Mouse (Mus musculus) ES-E14 (cell line): ENCODE measurements around the gene Gm35549. TPM values are rescaled to one million over a fixed set of nuclear protein-coding genes. Genes with fewer than 3 reads are reported as not detected.
"Not testable (repeated sequence)": the region's sequence is repeated elsewhere in the genome, so short reads cannot be mapped to it uniquely, and the experiment has no call there.

Experiments
- DNase-seq: peaks from one replicate; pipeline ENCODE4 v3.0.0-alpha.2; 2013; ENCODE audit warnings: low read depth, low spot score
- H3K27ac ChIP-seq: 2 replicates; pipeline ENCODE4 v1.5.1; 2012; ENCODE audit warnings: low read depth, mild to moderate bottlenecking, low read length, moderate library complexity, mixed read lengths; ENCODE audit not compliant: poor library complexity, insufficient read depth, severe bottlenecking
- H3K36me3 ChIP-seq: 2 replicates; pipeline ENCODE4 v1.6.1; 2012; ENCODE audit warnings: mild to moderate bottlenecking, low read length, moderate library complexity, mixed read lengths; ENCODE audit not compliant: control insufficient read depth, poor library complexity, insufficient read depth, severe bottlenecking
- H3K4me1 ChIP-seq, 2 experiments: fragments of 150-350 bp in 1 of 2; sonication (generic) in 1 of 2; 2 replicates each; pipeline ENCODE4 v1.6.1; 2012; ENCODE audit warnings: low read length in 2 of 2, mild to moderate bottlenecking in 1 of 2, mixed read lengths in 1 of 2; ENCODE audit not compliant: control insufficient read depth in 2 of 2, insufficient read depth in 2 of 2, poor library complexity in 1 of 2
- H3K4me3 ChIP-seq, 2 experiments: fragments of 150-350 bp in 1 of 2; sonication (generic) in 1 of 2; 2 replicates each; pipeline ENCODE4 v1.5.1; 2012; ENCODE audit warnings: low read length in 2 of 2, low read depth in 1 of 2, mild to moderate bottlenecking in 1 of 2, mixed read lengths in 1 of 2; ENCODE audit not compliant: insufficient read depth in 1 of 2, poor library complexity in 1 of 2, severe bottlenecking in 1 of 2
- H3K9ac ChIP-seq: 2 replicates; pipeline ENCODE4 v1.6.1; 2012; ENCODE audit warnings: low read depth, mild to moderate bottlenecking, low read length, mixed read lengths; ENCODE audit not compliant: poor library complexity, insufficient read depth, severe bottlenecking
- H3K9me3 ChIP-seq: fragments of 150-350 bp; sonication (generic); 2 replicates; pipeline ENCODE4 v1.6.1; 2012; ENCODE audit warnings: low read depth, mild to moderate bottlenecking, low read length; ENCODE audit not compliant: control insufficient read depth, insufficient read depth
- CHD2 ChIP-seq: IDR thresholded peaks from 2 replicates; pipeline ENCODE4 v1.6.1; 2014; ENCODE audit warnings: mild to moderate bottlenecking, low read depth, low read length, inconsistent platforms
- HCFC1 ChIP-seq: IDR thresholded peaks from 2 replicates; pipeline ENCODE4 v1.6.1; 2012; ENCODE audit warnings: low read length, inconsistent platforms, borderline replicate concordance; ENCODE audit not compliant: insufficient read depth
- MAFK ChIP-seq: IDR thresholded peaks from 2 replicates; pipeline ENCODE4 v1.6.1; 2014; ENCODE audit warnings: mild to moderate bottlenecking, low read depth, low read length, inconsistent platforms; ENCODE audit not compliant: insufficient read depth
- ZC3H11A ChIP-seq: IDR thresholded peaks from 2 replicates; pipeline ENCODE4 v1.6.1; 2012; ENCODE audit warnings: low read depth, mild to moderate bottlenecking, inconsistent platforms, low read length, borderline replicate concordance
- ZNF384 ChIP-seq: IDR thresholded peaks from 2 replicates; pipeline ENCODE4 v1.6.1; 2012; ENCODE audit warnings: low read depth, low read length, inconsistent platforms
- in situ Hi-C, 2 experiments: fragments of 600-800 bp; cut with MboI; formaldehyde crosslinking; loops; one replicate each; pipeline ENCODE4 v1.15.1; 2025; ENCODE audit warnings: low sequenced_read_pairs in 2 of 2, inconsistent platforms in 1 of 2; ENCODE audit not compliant: unreplicated experiment in 2 of 2
- total RNA-seq: library from RNA; depleted of rRNA; stranded (reverse); fragments of 300-350 nt; gene quantifications from 2 replicates; pipeline ENCODE4 v1.2.3, GENCODE M21; 2012

The Gm35549 gene
- total RNA-seq, 1 experiment, result 0.27 TPM

- peaks cover 24% of the 10 kb centered on the region for H3K36me3 ChIP-seq
- no peaks in the 10 kb centered on the region for H3K4me1 ChIP-seq
- peaks cover 28% of the 10 kb centered on the region for H3K9me3 ChIP-seq
- in situ Hi-C loops, result no loop called here
- H3K4me3 ChIP-seq, result no peak overlapping the region
- TF ChIP-seq MAFK (no peak), HCFC1 (no peak), ZNF384 (no peak), CHD2 (no peak), ZC3H11A (no peak)
- no peak overlapping the region for H3K9ac ChIP-seq
- DNase-seq, result no peak
- no peak overlapping the region for H3K27ac ChIP-seq
Observed at GRCm38 (mm10) chr9:122863731-122864130, 19.9 kb upstream of the Gm35549 start.

GRCm38 (mm10) chr9:122860752-122861151 is 16.9 kb upstream of the Gm35549 start:
- peaks cover 45% of the 10 kb centered on the region for H3K9me3 ChIP-seq

DNA sequence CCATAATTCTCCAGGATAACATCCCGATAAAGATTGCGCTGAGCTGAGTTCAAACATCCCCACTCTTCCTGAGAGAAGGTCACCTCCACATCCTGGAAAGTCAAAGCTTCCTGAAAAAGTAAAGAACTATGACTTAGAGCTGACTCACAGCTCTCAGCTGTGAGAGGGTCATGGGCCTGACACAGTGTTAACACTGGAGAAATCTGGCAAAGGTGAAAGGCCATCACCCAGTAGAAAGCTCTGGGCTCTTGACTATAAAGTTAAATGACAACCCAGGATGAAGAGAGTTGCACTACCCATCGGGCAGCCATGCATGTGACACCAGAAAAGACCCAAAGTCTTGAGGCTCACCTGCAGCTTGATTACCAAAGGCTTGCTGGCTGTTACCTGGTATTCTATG is 12.9 kb upstream of the Gm35549 start:
- no peak overlapping the region for H3K9ac ChIP-seq
- no peak for TF ChIP-seq MAFK
- TF ChIP-seq ZC3H11A, result no peak
- no peak for TF ChIP-seq ZNF384
- TF ChIP-seq CHD2, result no peak
- TF ChIP-seq HCFC1, result no peak
- H3K36me3 ChIP-seq, result peaks cover 63% of the 10 kb centered on the region
- in situ Hi-C loops, result no loop called here
- peaks cover 41% of the 10 kb centered on the region for H3K9me3 ChIP-seq
- DNase-seq, result no peak
- no peak overlapping the region for H3K27ac ChIP-seq
- H3K4me3 ChIP-seq, result no peak overlapping the region
- H3K4me1 ChIP-seq, result no peaks in the 10 kb centered on the region

More at GRCm38 (mm10) chr9:122860752-122861151, 16.9 kb upstream of the Gm35549 start:
- in situ Hi-C loops, result no loop called here
- no peak overlapping the region for H3K9ac ChIP-seq
- DNase-seq, result no peak
- TF ChIP-seq CHD2 (no peak), ZC3H11A (no peak), MAFK (no peak), ZNF384 (no peak), HCFC1 (no peak)
- no peak overlapping the region for H3K4me3 ChIP-seq
- H3K36me3 ChIP-seq, result peaks cover 47% of the 10 kb centered on the region
- H3K27ac ChIP-seq, result no peak overlapping the region
- H3K4me1 ChIP-seq, result no peaks in the 10 kb centered on the region

DNA sequence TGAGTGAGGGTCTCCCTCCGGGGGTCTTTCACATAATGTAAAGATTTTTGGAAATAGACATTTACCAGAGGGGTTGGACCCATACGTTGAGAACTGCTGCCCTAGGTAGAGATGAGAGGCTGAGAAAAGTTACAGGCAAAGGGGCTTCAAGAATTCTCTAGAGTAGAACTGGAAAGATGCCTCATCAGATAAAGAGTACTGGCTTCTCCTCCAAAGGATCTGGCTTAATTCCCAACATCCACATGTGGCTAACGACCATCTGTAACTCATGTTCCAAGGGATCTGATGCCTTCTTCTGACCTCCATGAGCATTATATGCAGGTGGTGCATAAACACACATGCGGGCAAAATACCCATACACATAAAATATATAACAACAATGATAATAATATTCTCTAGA is 11.8 kb upstream of the Gm35549 start:
- peaks cover 32% of the 10 kb centered on the region for H3K9me3 ChIP-seq
- H3K4me3 ChIP-seq, result no peak overlapping the region
- H3K36me3 ChIP-seq, result peaks cover 56% of the 10 kb centered on the region
- in situ Hi-C loops, result no loop called here
- H3K9ac ChIP-seq, result no peak overlapping the region
- no peak overlapping the region for H3K27ac ChIP-seq
- no peaks in the 10 kb centered on the region for H3K4me1 ChIP-seq
- no peak for TF ChIP-seq HCFC1
- TF ChIP-seq ZC3H11A, result no peak
- no peak for TF ChIP-seq MAFK
- no peak for TF ChIP-seq ZNF384
- no peak for TF ChIP-seq CHD2
- DNase-seq, result no peak

DNA sequence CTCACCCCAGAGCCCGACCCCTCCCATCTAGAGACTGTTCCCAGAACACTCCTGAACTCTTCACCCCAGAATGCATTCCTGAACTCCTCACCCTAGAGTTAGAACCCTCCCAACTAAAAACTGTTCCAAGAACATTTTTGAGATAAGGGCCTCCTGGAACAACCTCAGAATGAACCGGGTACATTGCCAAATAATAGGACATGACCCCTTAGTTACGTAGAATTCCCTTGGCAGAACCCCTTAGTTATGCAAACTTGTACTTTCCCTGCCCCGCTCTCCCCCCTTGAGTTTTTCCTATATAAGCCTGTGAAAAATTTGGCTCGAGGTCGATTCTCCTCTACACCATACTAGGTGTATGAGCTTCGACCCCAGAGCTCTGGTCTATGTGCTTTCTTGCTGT is 11.3 kb upstream of the Gm35549 start:
- H3K4me3 ChIP-seq, H3K9ac ChIP-seq, DNase-seq, H3K27ac ChIP-seq, in situ Hi-C loops, H3K4me1 ChIP-seq: not testable (repeated sequence)
- Histone ChIP-seq H3K9me3 (peaks cover 29% of the 10 kb centered on the region), H3K36me3 (peaks cover 56% of the 10 kb centered on the region)
